8 mouse cellular contexts compared by ENCODE assay signal in the genomic region with DNA sequence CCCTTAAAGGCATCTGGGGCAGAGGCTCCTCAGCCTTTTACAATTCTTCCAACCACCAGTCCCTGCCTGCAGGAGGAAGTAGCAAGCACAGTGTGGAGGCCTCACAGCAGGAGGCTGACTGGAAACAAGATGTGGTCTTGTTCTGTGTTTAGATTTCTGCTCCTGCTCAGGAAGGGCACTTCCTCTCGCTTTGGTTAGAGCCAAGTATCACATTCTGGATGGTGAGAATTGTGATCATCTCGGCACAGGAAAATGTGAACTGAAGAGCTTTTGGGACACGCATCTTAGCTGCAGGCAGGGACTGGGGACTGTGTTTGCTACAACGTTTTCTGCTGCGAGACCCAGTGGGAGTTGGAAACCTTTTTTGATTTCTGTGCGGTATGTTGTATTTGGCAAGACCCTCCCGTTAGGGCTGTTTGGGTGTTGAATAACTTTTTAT.
DNase-seq lines count a peak whose midpoint lies in the region; ATAC-seq and TF ChIP-seq lines count a peak whose summit lies in the region.

No protein-coding gene starts in this region.

- no peaks in the 10 kb centered on the region for H3K27me3 ChIP-seq in kidney, embryonic 16.5 days (ENCODE audit: insufficient read depth, low read length)

- peak overlapping the region; percentile 77 for H3K27ac ChIP-seq in kidney, embryonic 16.5 days (ENCODE audit: low read length)
- H3K27ac ChIP-seq in embryonic fibroblast, embryonic 13.5 days (ENCODE audit: insufficient read depth, low read length), result peak overlapping the region; percentile 47
- 0 out of 2 replicates have a peak overlapping the region, but pooled peaks have one; percentile 27 for H3K27ac ChIP-seq in olfactory bulb, adult 2 months (ENCODE audit: insufficient read depth, low read depth, low read length)

- DNase-seq in kidney, postnatal 10 days, result no peak
- DNase-seq in brain, embryonic 14.5 days (ENCODE audit: low read depth), result peak; percentile 52
- DNase-seq in left cerebral cortex, postnatal 10 days (ENCODE audit: extremely low spot score in 1 of 2, low spot score in 2 of 2), result peak; percentile 44 to 89
- DNase-seq in adrenal gland, postnatal 14 days, result no peak

- H3K9ac ChIP-seq in kidney, embryonic 16.5 days (replicated peaks; ENCODE audit: low read length), result 0 out of 2 replicates have a peak overlapping the region, but pooled peaks have one; percentile 41

- no peak for ATAC-seq in kidney, embryonic 16.5 days (ENCODE audit: low FRiP score, low TSS enrichment)
- no peak for ATAC-seq in activated CD4-positive, CD25-positive, alpha-beta regulatory T cell, adult 4 months

- WGBS in kidney, embryonic 16.5 days, result 25% methylated on average over 7 of the region's 7 CpGs
- 44% methylated on average over 7 of the region's 7 CpGs for WGBS in olfactory bulb, adult 2 months

- peaks cover 9% of the 10 kb centered on the region for H3K4me1 ChIP-seq in kidney, embryonic 16.5 days (ENCODE audit: insufficient read depth, low read length)
- H3K4me1 ChIP-seq in embryonic fibroblast, embryonic 13.5 days (ENCODE audit: control insufficient read depth, insufficient read depth, low read length), result peaks cover 3% of the 10 kb centered on the region; the same call in 1 of the 2 replicates
- H3K4me1 ChIP-seq in olfactory bulb, adult 2 months (ENCODE audit: control insufficient read depth, insufficient read depth, low read length), result peaks cover 6% of the 10 kb centered on the region

- intact Hi-C loops in left cerebral cortex, postnatal 10 days (cut with DNase I), result loop anchor here (10.0 kb wide), 1 partner anchor 100 kb away; a partner anchor contains a TSS

- TF ChIP-seq POLR2A in brain, embryonic 14.5 days (IDR thresholded peaks at IDR 0.05; ENCODE audit: borderline replicate concordance, extremely low read depth, insufficient read depth, insufficient read length, poor library complexity, severe bottlenecking), result no peak
- TF ChIP-seq POLR2A in embryonic fibroblast, embryonic 13.5 days (IDR thresholded peaks at IDR 0.05; ENCODE audit: low read depth, low read length), result no peak
- TF ChIP-seq POLR2A in olfactory bulb, adult 2 months (IDR thresholded peaks at IDR 0.05; ENCODE audit: insufficient read depth, low read depth, low read length), result no peak

- H3K4me2 ChIP-seq in kidney, embryonic 16.5 days (replicated peaks; ENCODE audit: low read depth, low read length), result no peak overlapping the region; the same call in 1 of the 2 replicates

- no peaks in the 10 kb centered on the region for H3K9me3 ChIP-seq in kidney, embryonic 16.5 days (ENCODE audit: low read length)

- no peak for TF ChIP-seq CTCF in brain, embryonic 14.5 days (IDR thresholded peaks at IDR 0.05; ENCODE audit: borderline replicate concordance, extremely low read depth, insufficient read depth, insufficient read length)
- no peak for TF ChIP-seq CTCF in embryonic fibroblast, embryonic 13.5 days (IDR thresholded peaks at IDR 0.05; ENCODE audit: borderline replicate concordance, insufficient read depth, low read length)
- no peak for TF ChIP-seq CTCF in olfactory bulb, adult 2 months (IDR thresholded peaks at IDR 0.05; ENCODE audit: insufficient read depth, low read depth, low read length)

- no peaks in the 10 kb centered on the region for H3K36me3 ChIP-seq in kidney, embryonic 16.5 days (ENCODE audit: insufficient read depth, low read length)

- H3K4me3 ChIP-seq in kidney, embryonic 16.5 days (ENCODE audit: low read length), result no peak overlapping the region
- H3K4me3 ChIP-seq in embryonic fibroblast, embryonic 13.5 days (ENCODE audit: insufficient read depth, low read length), result no peak overlapping the region
- no peak overlapping the region for H3K4me3 ChIP-seq in olfactory bulb, adult 2 months (ENCODE audit: insufficient read depth, low read depth, low read length)

Comparison
In these comparisons a context has a peak if more than half of its experiments do, and no peak if none do; other contexts are left out.
1. H3K27ac ChIP-seq: peak in every context shown above with its lines; median percentile 77 in kidney, embryonic 16.5 days; 47 in embryonic fibroblast, embryonic 13.5 days; 27 in olfactory bulb, adult 2 months.
2. DNase-seq: peak in brain, embryonic 14.5 days (single experiment) and left cerebral cortex, postnatal 10 days (2 of 2); none in kidney, postnatal 10 days (single experiment) and adrenal gland, postnatal 14 days (single experiment).